Comparison of ENCODE assay signal across 8 mouse cellular contexts in the genomic region with DNA sequence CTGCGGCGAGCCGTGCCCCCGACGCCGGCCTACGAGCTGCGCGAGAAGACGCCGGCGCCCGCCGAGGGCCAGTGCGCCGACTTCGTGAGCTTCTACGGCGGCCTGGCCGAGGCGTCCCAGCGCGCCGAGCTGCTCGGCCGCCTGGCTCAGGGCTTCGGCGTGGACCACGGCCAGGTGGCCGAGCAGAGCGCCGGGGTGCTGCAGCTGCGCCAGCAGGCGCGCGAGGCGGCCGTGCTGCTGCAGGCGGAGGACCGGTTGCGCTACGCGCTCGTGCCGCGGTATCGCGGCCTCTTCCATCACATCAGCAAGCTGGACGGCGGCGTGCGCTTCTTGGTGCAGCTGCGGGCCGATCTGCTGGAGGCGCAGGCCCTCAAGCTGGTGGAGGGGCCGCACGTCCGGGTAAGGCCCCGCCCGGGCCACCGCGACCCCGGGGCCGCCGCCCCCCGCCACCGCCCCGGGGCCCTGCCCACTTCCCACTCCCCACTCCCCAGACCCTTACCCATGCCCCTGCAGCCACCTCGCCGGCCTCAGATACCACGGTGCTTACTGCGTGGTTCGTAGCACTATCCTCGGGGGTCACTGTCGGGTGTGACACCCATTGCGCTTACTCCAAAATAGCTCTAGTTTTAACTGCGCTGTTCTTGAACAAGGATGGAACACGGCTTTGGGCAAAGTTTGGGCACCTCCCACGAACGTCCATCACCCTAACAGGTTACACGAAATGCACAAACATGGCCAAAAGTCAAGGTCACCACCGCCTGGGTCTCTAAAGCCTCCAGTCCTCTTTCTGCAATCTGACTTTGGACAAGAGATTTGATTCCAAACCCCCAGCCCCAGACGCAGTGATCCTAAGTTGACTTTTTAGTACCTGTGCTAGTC. TPM values are rescaled to one million over a fixed set of nuclear protein-coding genes. Genes with fewer than 3 reads are reported as not detected.
DNase-seq lines count a peak whose midpoint lies in the region; ATAC-seq and TF ChIP-seq lines count a peak whose summit lies in the region.

No protein-coding gene starts in this region.

- H3K4me1 ChIP-seq in lung, embryonic 16.5 days (replicated peaks; ENCODE audit: control insufficient read depth, insufficient read depth, low read length), result peaks cover 7% of the 10 kb centered on the region
- peaks cover 2% of the 10 kb centered on the region for H3K4me1 ChIP-seq in bone marrow, adult 2 months (ENCODE audit: control insufficient read depth, insufficient read depth, low read length)
- peaks cover 15% of the 10 kb centered on the region for H3K4me1 ChIP-seq in forebrain, embryonic 12.5 days
- H3K4me1 ChIP-seq in limb, embryonic 12.5 days (replicated peaks), result peaks cover 12% of the 10 kb centered on the region
- H3K4me1 ChIP-seq in neural tube, embryonic 12.5 days, result peaks cover 13% of the 10 kb centered on the region

- H3K36me3 ChIP-seq in lung, embryonic 16.5 days (ENCODE audit: control insufficient read depth, insufficient read depth, low read length), result no peaks in the 10 kb centered on the region
- no peaks in the 10 kb centered on the region; the same call in 1 of the 2 replicates for H3K36me3 ChIP-seq in forebrain, embryonic 12.5 days (replicated peaks)
- no peaks in the 10 kb centered on the region for H3K36me3 ChIP-seq in limb, embryonic 12.5 days
- H3K36me3 ChIP-seq in neural tube, embryonic 12.5 days, result no peaks in the 10 kb centered on the region

- DNase-seq in lung, postnatal 4 days, result no peak
- no peak for DNase-seq in left cerebral cortex, postnatal 4 days

- peak overlapping the region; percentile 80 for H3K27ac ChIP-seq in lung, embryonic 16.5 days (ENCODE audit: low read length)
- H3K27ac ChIP-seq in bone marrow, adult 2 months (ENCODE audit: control insufficient read depth, insufficient read depth, low read depth, low read length, poor library complexity), result peak overlapping the region; percentile 93
- peak overlapping the region; percentile 89 for H3K27ac ChIP-seq in forebrain, embryonic 12.5 days
- H3K27ac ChIP-seq in limb, embryonic 12.5 days, result peak overlapping the region; percentile 72
- peak overlapping the region; percentile 83 for H3K27ac ChIP-seq in neural tube, embryonic 12.5 days

- H3K9ac ChIP-seq in lung, embryonic 16.5 days (ENCODE audit: low read length), result peak overlapping the region; percentile 87
- H3K9ac ChIP-seq in forebrain, embryonic 12.5 days, result peak overlapping the region; percentile 93
- H3K9ac ChIP-seq in limb, embryonic 12.5 days (replicated peaks), result peak overlapping the region; percentile 90
- H3K9ac ChIP-seq in neural tube, embryonic 12.5 days, result peak overlapping the region; percentile 94

- peak; percentile 55 for ATAC-seq in lung, embryonic 16.5 days (ENCODE audit: low read depth)
- peak; percentile 67 for ATAC-seq in forebrain, embryonic 12.5 days (ENCODE audit: low FRiP score)
- 0 out of 2 replicates have a peak, but pooled peaks have one; percentile 33 for ATAC-seq in limb, embryonic 12.5 days (ENCODE audit: insufficient number of reproducible peaks, insufficient read depth, low FRiP score, low TSS enrichment, low read depth)
- peak; percentile 63 for ATAC-seq in neural tube, embryonic 12.5 days (ENCODE audit: low FRiP score, low read depth)
- ATAC-seq in erythroid progenitor cell, adult 5-6 weeks (replicated peaks; ENCODE audit: low FRiP score, poor library complexity, severe bottlenecking), result no peak

- TF ChIP-seq CTCF in bone marrow, adult 2 months (IDR thresholded peaks at IDR 0.05; ENCODE audit: control insufficient read depth, insufficient read depth, low read length), result no peak

- no peak for TF ChIP-seq POLR2A in bone marrow, adult 2 months (IDR thresholded peaks at IDR 0.05; ENCODE audit: borderline replicate concordance, control insufficient read depth, low read depth, low read length)

- H3K4me3 ChIP-seq in lung, embryonic 16.5 days (ENCODE audit: low read length), result peak overlapping the region; percentile 81
- peak overlapping the region; percentile 71 for H3K4me3 ChIP-seq in bone marrow, adult 2 months (replicated peaks; ENCODE audit: control insufficient read depth, low read depth, low read length)
- H3K4me3 ChIP-seq in forebrain, embryonic 12.5 days (replicated peaks), result peak overlapping the region; percentile 75
- H3K4me3 ChIP-seq in limb, embryonic 12.5 days (replicated peaks), result peak overlapping the region; percentile 91
- H3K4me3 ChIP-seq in neural tube, embryonic 12.5 days, result peak overlapping the region; percentile 93

- intact Hi-C loops in left cerebral cortex, postnatal 4 days (cut with DNase I), result no loop called here

- H3K9me3 ChIP-seq in lung, embryonic 16.5 days (ENCODE audit: control insufficient read depth, low read length), result no peaks in the 10 kb centered on the region
- no peaks in the 10 kb centered on the region for H3K9me3 ChIP-seq in forebrain, embryonic 12.5 days
- no peaks in the 10 kb centered on the region for H3K9me3 ChIP-seq in limb, embryonic 12.5 days
- no peaks in the 10 kb centered on the region for H3K9me3 ChIP-seq in neural tube, embryonic 12.5 days

- 5% methylated on average over 69 of the region's 83 CpGs for WGBS in lung, embryonic 16.5 days
- WGBS in bone marrow, adult 2 months, result 7% methylated on average over 83 of the region's 83 CpGs
- WGBS in forebrain, embryonic 12.5 days, result 6% methylated on average over 80 of the region's 83 CpGs
- WGBS in limb, embryonic 12.5 days, result 7% methylated on average over 80 of the region's 83 CpGs
- 6% methylated on average over 83 of the region's 83 CpGs for WGBS in neural tube, embryonic 12.5 days

- H3K27me3 ChIP-seq in lung, embryonic 16.5 days (ENCODE audit: control insufficient read depth, insufficient read depth, low read depth, low read length), result no peaks in the 10 kb centered on the region
- H3K27me3 ChIP-seq in forebrain, embryonic 12.5 days, result 0 out of 2 replicates have a peak, but pooled peaks cover 4% of the 10 kb centered on the region
- peaks cover 80% of the 10 kb centered on the region for H3K27me3 ChIP-seq in limb, embryonic 12.5 days
- H3K27me3 ChIP-seq in neural tube, embryonic 12.5 days (replicated peaks), result no peaks in the 10 kb centered on the region

- H3K4me2 ChIP-seq in lung, embryonic 16.5 days (ENCODE audit: low read depth, low read length), result peak overlapping the region; percentile 73
- H3K4me2 ChIP-seq in forebrain, embryonic 12.5 days, result peak overlapping the region; percentile 100
- H3K4me2 ChIP-seq in limb, embryonic 12.5 days, result peak overlapping the region; percentile 99
- H3K4me2 ChIP-seq in neural tube, embryonic 12.5 days (replicated peaks), result peak overlapping the region; percentile 100

RNA-seq across cellular contexts. Expression of a gene that starts 0.6 kb away (rescaled TPM):
- 12.1 and 12.3 TPM in 2 replicates for polyA plus RNA-seq in lung, embryonic 16.5 days (2015; fragmentation: Nextera tagmentation; extraction: Ambion mirVana)
- polyA plus RNA-seq in bone marrow, adult 2 months (2011; ENCODE audit: insufficient read depth, insufficient read length, low replicate concordance, missing spikeins), result 4.7 and 5.9 TPM in 2 replicates
- polyA plus RNA-seq in forebrain, embryonic 12.5 days (2016; fragmentation: Nextera tagmentation; extraction: Ambion mirVana), result 13.9 and 14.0 TPM in 2 replicates
- 9.3 and 10.5 TPM in 2 replicates for polyA plus RNA-seq in limb, embryonic 12.5 days (2016; fragmentation: Nextera tagmentation; extraction: Ambion mirVana)
- polyA plus RNA-seq in neural tube, embryonic 12.5 days (2016; fragmentation: Nextera tagmentation; extraction: Ambion mirVana), result 15.1 and 16.3 TPM in 2 replicates
- total RNA-seq in erythroid progenitor cell, adult 5-6 weeks (2015; ENCODE audit: low replicate concordance), result 3.6 and 3.8 TPM in 2 replicates
- total RNA-seq in erythroid progenitor cell, adult 5-6 weeks (2017; ENCODE audit: low replicate concordance), result 0.64 and 1.6 TPM in 2 replicates
- 10 to 100 TPM; 19.3 to 21.5 TPM for total RNA-seq in left cerebral cortex, postnatal 4 days (2021)

RNA-seq across cellular contexts. Expression of a gene that starts 38.6 kb away (rescaled TPM):
- polyA plus RNA-seq in lung, embryonic 16.5 days (2015; fragmentation: Nextera tagmentation; extraction: Ambion mirVana), result 1.9 and 3.2 TPM in 2 replicates
- 5.5 and 6.5 TPM in 2 replicates for polyA plus RNA-seq in bone marrow, adult 2 months (2011; ENCODE audit: insufficient read depth, insufficient read length, low replicate concordance, missing spikeins)
- 0.13 and 0.65 TPM in 2 replicates for polyA plus RNA-seq in forebrain, embryonic 12.5 days (2016; fragmentation: Nextera tagmentation; extraction: Ambion mirVana)
- 0.40 and 0.58 TPM in 2 replicates for polyA plus RNA-seq in limb, embryonic 12.5 days (2016; fragmentation: Nextera tagmentation; extraction: Ambion mirVana)
- 0.13 and 0.42 TPM in 2 replicates for polyA plus RNA-seq in neural tube, embryonic 12.5 days (2016; fragmentation: Nextera tagmentation; extraction: Ambion mirVana)
- total RNA-seq in erythroid progenitor cell, adult 5-6 weeks (2015; ENCODE audit: low replicate concordance), result not detected in 2 replicates
- not detected in 2 replicates for total RNA-seq in erythroid progenitor cell, adult 5-6 weeks (2017; ENCODE audit: low replicate concordance)
- total RNA-seq in left cerebral cortex, postnatal 4 days (2021), result under 1 TPM in 1 of 2 experiments, not detected in 1; 0.30 TPM

RNA-seq across cellular contexts. Expression of a gene that starts 51.0 kb away (rescaled TPM):
- 352 and 375 TPM in 2 replicates for polyA plus RNA-seq in lung, embryonic 16.5 days (2015; fragmentation: Nextera tagmentation; extraction: Ambion mirVana)
- polyA plus RNA-seq in bone marrow, adult 2 months (2011; ENCODE audit: insufficient read depth, insufficient read length, low replicate concordance, missing spikeins), result 45.8 and 78.0 TPM in 2 replicates
- 348 and 359 TPM in 2 replicates for polyA plus RNA-seq in forebrain, embryonic 12.5 days (2016; fragmentation: Nextera tagmentation; extraction: Ambion mirVana)
- 293 and 299 TPM in 2 replicates for polyA plus RNA-seq in limb, embryonic 12.5 days (2016; fragmentation: Nextera tagmentation; extraction: Ambion mirVana)
- polyA plus RNA-seq in neural tube, embryonic 12.5 days (2016; fragmentation: Nextera tagmentation; extraction: Ambion mirVana), result 435 TPM in 2 replicates
- 38.9 and 42.3 TPM in 2 replicates for total RNA-seq in erythroid progenitor cell, adult 5-6 weeks (2015; ENCODE audit: low replicate concordance)
- 15.3 and 22.3 TPM in 2 replicates for total RNA-seq in erythroid progenitor cell, adult 5-6 weeks (2017; ENCODE audit: low replicate concordance)
- 100 to 1,000 TPM; 443 to 507 TPM for total RNA-seq in left cerebral cortex, postnatal 4 days (2021)

RNA-seq across cellular contexts. Expression of a gene that starts 51.2 kb away (rescaled TPM):
- 1.3 and 1.4 TPM in 2 replicates for polyA plus RNA-seq in lung, embryonic 16.5 days (2015; fragmentation: Nextera tagmentation; extraction: Ambion mirVana)
- polyA plus RNA-seq in bone marrow, adult 2 months (2011; ENCODE audit: insufficient read depth, insufficient read length, low replicate concordance, missing spikeins), result 0.49 TPM in 1 of 2 replicates, not detected in the other
- polyA plus RNA-seq in forebrain, embryonic 12.5 days (2016; fragmentation: Nextera tagmentation; extraction: Ambion mirVana), result 14.6 and 15.4 TPM in 2 replicates
- 4.4 and 5.1 TPM in 2 replicates for polyA plus RNA-seq in limb, embryonic 12.5 days (2016; fragmentation: Nextera tagmentation; extraction: Ambion mirVana)
- 26.3 and 29.5 TPM in 2 replicates for polyA plus RNA-seq in neural tube, embryonic 12.5 days (2016; fragmentation: Nextera tagmentation; extraction: Ambion mirVana)
- total RNA-seq in erythroid progenitor cell, adult 5-6 weeks (2015; ENCODE audit: low replicate concordance), result not detected in 2 replicates
- not detected in 2 replicates for total RNA-seq in erythroid progenitor cell, adult 5-6 weeks (2017; ENCODE audit: low replicate concordance)
- 10 to 100 TPM; 35.9 to 48.5 TPM for total RNA-seq in left cerebral cortex, postnatal 4 days (2021)
